Mouse (Mus musculus): ENCODE measurements around the gene Lmf2. TPM values are rescaled to one million over a fixed set of nuclear protein-coding genes. Genes with fewer than 3 reads are reported as not detected.
A peak's percentile ranks its signal among the peaks of the same experiment; 100 is the strongest.

Gene Lmf2
- polyA plus RNA-seq (2014; fragmentation: Nextera tagmentation; extraction: Ambion mirVana), result 31.6 and 32.1 TPM in 2 replicates

DNA sequence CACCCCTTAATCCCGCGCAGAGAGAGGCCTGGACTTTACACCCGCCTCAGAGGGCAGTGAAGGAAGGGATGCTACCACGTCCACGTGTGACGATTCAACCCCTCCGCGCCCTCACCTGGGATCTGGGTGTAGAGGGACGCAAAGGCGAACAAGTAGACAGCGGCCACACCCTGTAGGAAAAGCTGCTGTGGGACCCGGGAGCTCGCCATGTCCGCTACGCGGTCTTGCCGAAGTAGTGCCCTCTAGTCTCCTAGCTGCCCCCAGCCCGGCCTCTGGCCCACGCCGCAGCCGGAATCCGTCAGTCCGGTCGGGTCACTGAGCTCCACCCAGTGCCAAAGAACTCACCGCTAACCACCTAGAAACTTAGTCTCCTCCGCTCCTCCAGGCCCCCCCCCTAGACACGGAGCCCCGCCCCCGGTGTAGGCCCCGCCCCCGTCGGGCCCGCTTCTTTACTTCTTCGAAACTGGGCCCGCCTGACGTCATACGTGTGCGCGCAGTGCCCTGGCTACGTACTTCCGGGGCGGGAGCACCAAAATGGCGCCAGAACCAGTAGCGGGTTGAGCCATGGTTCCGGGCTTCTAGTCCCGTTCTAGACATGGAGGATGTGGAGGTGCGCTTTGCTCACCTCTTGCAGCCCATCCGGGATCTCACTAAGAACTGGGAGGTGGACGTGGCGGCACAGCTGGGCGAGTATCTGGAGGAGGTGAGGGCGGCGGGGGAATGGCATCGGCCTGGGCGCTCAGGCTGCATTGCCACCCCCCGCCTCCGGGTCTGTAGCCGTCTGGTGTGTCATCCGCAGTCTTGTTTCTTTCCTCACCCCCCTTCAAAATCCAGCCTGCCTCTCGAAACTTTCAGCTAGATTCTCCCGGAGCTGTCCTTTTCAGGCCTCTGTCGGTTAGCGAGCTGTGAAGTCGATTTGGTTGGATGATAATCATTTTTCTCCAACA, at the start of gene Lmf2, which contains the start of gene Ncaph2:
Gene Lmf2 (minus strand): TSS at position 419 of the 947 bp plus-strand sequence.
Gene Ncaph2 (plus strand): TSS at position 479 of the 947 bp plus-strand sequence.
- peaks cover 14% of the 10 kb centered on the region for H3K36me3 ChIP-seq (ENCODE audit: control insufficient read depth, insufficient read depth, low read length)

DNA sequence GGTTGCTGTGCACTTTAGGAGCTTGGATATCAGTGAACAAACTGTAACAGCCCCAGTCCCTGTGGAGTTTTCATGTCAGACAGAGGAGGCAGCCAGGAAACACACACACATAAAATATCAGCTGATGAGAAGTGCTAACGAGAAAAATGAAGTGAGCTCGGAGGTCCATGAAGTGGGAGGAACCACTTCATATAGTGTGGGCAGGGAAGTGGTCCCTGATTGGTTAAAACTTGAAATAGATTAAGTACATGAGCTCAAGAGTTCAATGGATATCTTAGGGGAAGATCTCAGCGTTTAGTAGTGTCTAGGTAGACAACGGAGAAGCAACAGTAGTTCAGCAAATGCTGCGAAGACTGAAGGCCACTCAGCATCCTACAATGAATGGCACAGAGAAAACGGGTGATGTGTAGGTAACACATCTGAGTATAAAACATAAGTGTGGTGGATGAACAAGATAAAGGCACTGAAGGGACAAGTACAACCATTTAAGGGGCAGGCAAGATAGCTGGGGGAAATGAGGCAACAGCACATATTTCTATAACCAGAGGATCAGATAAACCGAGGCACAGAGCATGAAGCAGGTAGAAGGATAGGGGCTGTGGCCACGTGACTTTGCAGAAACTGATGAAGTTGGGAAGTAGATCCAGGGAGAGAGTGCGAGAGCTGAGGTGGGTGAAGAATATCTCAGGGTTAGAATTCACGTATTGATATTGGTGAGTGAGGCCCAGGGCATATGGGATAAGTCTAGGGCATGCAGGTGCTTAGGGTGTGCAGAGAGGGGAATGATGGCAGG, 49.6 kb upstream of the Lmf2 start:
- Histone ChIP-seq H3K4me1 (ENCODE audit: control insufficient read depth, insufficient read depth, low read length) (no peaks in the 10 kb centered on the region), H3K4me2 (ENCODE audit: low read depth, severe bottlenecking) (no peak overlapping the region), H3K27ac (replicated peaks; ENCODE audit: low read depth, low read length) (no peak overlapping the region), H3K27me3 (ENCODE audit: control insufficient read depth, insufficient read depth, low read length) (no peaks in the 10 kb centered on the region), H3K36me3 (ENCODE audit: control insufficient read depth, insufficient read depth, low read length) (no peaks in the 10 kb centered on the region), H3K9me3 (ENCODE audit: control insufficient read depth, low read length) (no peaks in the 10 kb centered on the region), H3K4me3 (ENCODE audit: low read depth, low read length) (no peak overlapping the region), H3K9ac (ENCODE audit: low read length) (no peak overlapping the region)
- DNase-seq (ENCODE audit: low spot score) (no peak), ATAC-seq (ENCODE audit: insufficient number of reproducible peaks, low FRiP score, low TSS enrichment, low read depth) (no peak)
- 84% methylated on average over 10 of the region's 10 CpGs for WGBS

More for the DNA sequence above, at the start of gene Lmf2, which contains the start of gene Ncaph2:
- peak within 1 kb of the TSS; percentile 75 for H3K4me2 ChIP-seq (ENCODE audit: low read depth, severe bottlenecking)
- peaks cover 8% of the 10 kb centered on the region; the same call in 1 of the 2 replicates for H3K4me1 ChIP-seq (ENCODE audit: control insufficient read depth, insufficient read depth, low read length)
- H3K9ac ChIP-seq (ENCODE audit: low read length), result peak within 1 kb of the TSS; percentile 81
- peak; percentile 90 for ATAC-seq (ENCODE audit: insufficient number of reproducible peaks, low FRiP score, low TSS enrichment, low read depth)
- DNase-seq (ENCODE audit: low spot score), result peak; percentile 98
- peak within 1 kb of the TSS; percentile 73 for H3K27ac ChIP-seq (replicated peaks; ENCODE audit: low read depth, low read length)
- H3K9me3 ChIP-seq (ENCODE audit: control insufficient read depth, low read length), result no peaks in the 10 kb centered on the region
- WGBS, result under 1% methylated on average over 63 of the region's 64 CpGs
- H3K27me3 ChIP-seq (ENCODE audit: control insufficient read depth, insufficient read depth, low read length), result no peaks in the 10 kb centered on the region
- H3K4me3 ChIP-seq (ENCODE audit: low read depth, low read length), result peak within 1 kb of the TSS; percentile 86

DNA sequence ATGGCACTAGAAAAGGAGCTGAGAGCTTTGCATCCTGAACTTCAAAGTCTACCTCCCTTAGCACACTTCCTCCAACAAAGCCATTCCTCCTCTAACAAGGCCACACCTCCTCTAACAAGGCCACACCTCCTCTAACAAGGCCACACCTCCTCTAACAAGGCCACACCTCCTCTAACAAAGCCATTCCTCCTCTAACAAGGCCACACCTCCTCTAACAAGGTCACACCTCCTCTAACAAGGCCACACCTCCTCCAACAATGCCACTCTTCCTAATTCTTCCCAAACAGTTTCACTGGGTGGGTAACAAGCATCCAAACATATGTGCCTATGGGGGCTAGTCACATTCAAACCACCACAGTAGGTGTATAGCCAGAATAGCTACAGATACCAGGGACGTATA, 47.0 kb upstream of the Lmf2 start:
- 80% methylated on average over 1 of the region's 1 CpGs for WGBS
- H3K27me3 ChIP-seq (ENCODE audit: control insufficient read depth, insufficient read depth, low read length), result no peaks in the 10 kb centered on the region
- no peak overlapping the region for H3K4me3 ChIP-seq (ENCODE audit: low read depth, low read length)
- H3K4me1 ChIP-seq (ENCODE audit: control insufficient read depth, insufficient read depth, low read length), result no peaks in the 10 kb centered on the region
- no peak overlapping the region for H3K9ac ChIP-seq (ENCODE audit: low read length)
- H3K9me3 ChIP-seq (ENCODE audit: control insufficient read depth, low read length), result no peaks in the 10 kb centered on the region
- H3K4me2 ChIP-seq (ENCODE audit: low read depth, severe bottlenecking), result no peak overlapping the region
- DNase-seq (ENCODE audit: low spot score) (no peak), ATAC-seq (ENCODE audit: insufficient number of reproducible peaks, low FRiP score, low TSS enrichment, low read depth) (no peak)
- H3K27ac ChIP-seq (replicated peaks; ENCODE audit: low read depth, low read length), result no peak overlapping the region
- H3K36me3 ChIP-seq (ENCODE audit: control insufficient read depth, insufficient read depth, low read length), result no peaks in the 10 kb centered on the region

GRCm38 (mm10) chr15:89399716-89400115, 44.3 kb upstream of the Lmf2 start:
- H3K27ac ChIP-seq (replicated peaks; ENCODE audit: low read depth, low read length), result no peak overlapping the region
- 82% methylated on average over 1 of the region's 1 CpGs for WGBS
- H3K36me3 ChIP-seq (ENCODE audit: control insufficient read depth, insufficient read depth, low read length), result no peaks in the 10 kb centered on the region
- no peak for ATAC-seq (ENCODE audit: insufficient number of reproducible peaks, low FRiP score, low TSS enrichment, low read depth)
- H3K4me2 ChIP-seq (ENCODE audit: low read depth, severe bottlenecking), result no peak overlapping the region
- H3K4me3 ChIP-seq (ENCODE audit: low read depth, low read length), result no peak overlapping the region
- H3K4me1 ChIP-seq (ENCODE audit: control insufficient read depth, insufficient read depth, low read length), result no peaks in the 10 kb centered on the region
- H3K27me3 ChIP-seq (ENCODE audit: control insufficient read depth, insufficient read depth, low read length), result no peaks in the 10 kb centered on the region
- H3K9me3 ChIP-seq (ENCODE audit: control insufficient read depth, low read length), result no peaks in the 10 kb centered on the region
- no peak for DNase-seq (ENCODE audit: low spot score)
- H3K9ac ChIP-seq (ENCODE audit: low read length), result no peak overlapping the region

DNA sequence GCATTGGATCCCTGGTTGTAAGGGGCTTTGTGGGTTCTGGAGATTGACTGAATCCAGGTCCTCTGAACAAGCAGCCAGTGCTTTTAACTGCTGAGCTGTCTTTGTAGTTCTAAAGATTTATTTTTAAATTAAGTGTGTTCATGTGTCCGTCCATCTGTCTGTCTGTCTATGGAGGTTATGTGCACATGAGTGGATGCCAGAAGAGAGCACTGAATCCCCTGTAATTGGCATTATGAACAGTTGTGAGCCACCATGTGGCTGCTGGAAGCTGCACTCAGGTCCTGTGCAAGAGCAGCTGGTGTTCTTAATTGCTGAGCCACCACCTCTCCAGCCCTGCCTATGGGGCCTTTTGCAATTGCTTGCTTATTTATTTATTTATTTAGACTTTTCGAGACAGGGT, 42.7 kb upstream of the Lmf2 start:
- no peak for ATAC-seq (ENCODE audit: insufficient number of reproducible peaks, low FRiP score, low TSS enrichment, low read depth)
- H3K4me2 ChIP-seq (ENCODE audit: low read depth, severe bottlenecking), result no peak overlapping the region
- no peak overlapping the region for H3K27ac ChIP-seq (replicated peaks; ENCODE audit: low read depth, low read length)
- no peaks in the 10 kb centered on the region for H3K4me1 ChIP-seq (ENCODE audit: control insufficient read depth, insufficient read depth, low read length)
- 85% methylated on average over 2 of the region's 2 CpGs for WGBS
- H3K9me3 ChIP-seq (ENCODE audit: control insufficient read depth, low read length), result no peaks in the 10 kb centered on the region
- no peaks in the 10 kb centered on the region for H3K36me3 ChIP-seq (ENCODE audit: control insufficient read depth, insufficient read depth, low read length)
- H3K4me3 ChIP-seq (ENCODE audit: low read depth, low read length), result no peak overlapping the region
- no peak for DNase-seq (ENCODE audit: low spot score)
- H3K9ac ChIP-seq (ENCODE audit: low read length), result no peak overlapping the region
- no peaks in the 10 kb centered on the region for H3K27me3 ChIP-seq (ENCODE audit: control insufficient read depth, insufficient read depth, low read length)

- Histone ChIP-seq H3K27ac (replicated peaks; ENCODE audit: low read depth, low read length) (no peak overlapping the region), H3K9me3 (ENCODE audit: control insufficient read depth, low read length) (no peaks in the 10 kb centered on the region), H3K4me2 (ENCODE audit: low read depth, severe bottlenecking) (no peak overlapping the region), H3K4me3 (ENCODE audit: low read depth, low read length) (no peak overlapping the region), H3K9ac (ENCODE audit: low read length) (no peak overlapping the region), H3K4me1 (ENCODE audit: control insufficient read depth, insufficient read depth, low read length) (no peaks in the 10 kb centered on the region), H3K36me3 (ENCODE audit: control insufficient read depth, insufficient read depth, low read length) (no peaks in the 10 kb centered on the region), H3K27me3 (ENCODE audit: control insufficient read depth, insufficient read depth, low read length) (no peaks in the 10 kb centered on the region)
- no peak for ATAC-seq (ENCODE audit: insufficient number of reproducible peaks, low FRiP score, low TSS enrichment, low read depth)
- no peak for DNase-seq (ENCODE audit: low spot score)
- WGBS, result 87% methylated on average over 4 of the region's 4 CpGs
These were observed 41.4 kb upstream of the Lmf2 start for GRCm38 (mm10) chr15:89396883-89397282.

DNA sequence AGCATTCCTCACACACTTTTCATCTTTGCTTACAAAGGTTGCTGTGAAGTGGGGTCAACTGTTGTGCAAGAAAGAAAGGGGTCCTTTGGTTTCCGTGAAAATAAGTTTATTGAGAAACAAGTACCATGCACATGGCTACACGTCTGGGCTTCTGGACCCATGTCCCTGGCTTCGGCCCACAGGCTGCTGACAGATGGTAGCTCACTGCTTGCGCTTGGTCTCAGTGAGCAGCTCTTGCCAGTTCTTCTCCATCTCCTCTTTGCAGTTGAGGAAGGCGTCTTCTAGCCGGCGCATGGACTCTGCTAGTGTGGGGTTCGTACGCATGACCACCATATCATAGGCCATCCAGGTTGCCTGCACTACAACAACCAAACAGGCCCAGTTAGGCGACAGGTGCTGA, 34.6 kb upstream of the Lmf2 start:
- H3K4me1 ChIP-seq (ENCODE audit: control insufficient read depth, insufficient read depth, low read length), result no peaks in the 10 kb centered on the region
- H3K27me3 ChIP-seq (ENCODE audit: control insufficient read depth, insufficient read depth, low read length), result no peaks in the 10 kb centered on the region
- no peak overlapping the region for H3K4me2 ChIP-seq (ENCODE audit: low read depth, severe bottlenecking)
- no peak overlapping the region for H3K4me3 ChIP-seq (ENCODE audit: low read depth, low read length)
- DNase-seq (ENCODE audit: low spot score), result no peak
- no peak overlapping the region for H3K9ac ChIP-seq (ENCODE audit: low read length)
- no peak for ATAC-seq (ENCODE audit: insufficient number of reproducible peaks, low FRiP score, low TSS enrichment, low read depth)
- H3K9me3 ChIP-seq (ENCODE audit: control insufficient read depth, low read length), result no peaks in the 10 kb centered on the region
- WGBS, result 90% methylated on average over 10 of the region's 10 CpGs
- no peak overlapping the region for H3K27ac ChIP-seq (replicated peaks; ENCODE audit: low read depth, low read length)
- H3K36me3 ChIP-seq (ENCODE audit: control insufficient read depth, insufficient read depth, low read length), result no peaks in the 10 kb centered on the region

DNA sequence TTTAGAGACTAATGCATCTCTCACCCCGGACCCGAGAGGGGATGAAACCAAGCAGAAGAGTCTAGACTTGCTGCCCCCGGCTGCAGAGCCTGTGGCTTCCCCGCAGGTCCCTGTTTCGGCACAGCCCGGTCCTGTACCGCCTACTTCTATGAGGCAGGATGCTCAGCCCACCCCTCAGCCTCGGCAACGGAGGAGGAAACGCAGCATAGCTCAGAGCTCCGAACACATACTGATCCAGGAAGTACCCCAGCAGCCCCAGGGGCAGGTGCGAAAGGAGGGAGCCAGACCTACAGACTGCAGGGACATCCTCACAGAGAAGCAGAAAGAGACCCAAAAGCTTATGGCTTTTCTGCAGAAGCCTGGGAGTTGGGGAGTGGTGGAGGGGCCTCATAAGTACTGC, 31.7 kb upstream of the Lmf2 start:
- H3K27ac ChIP-seq (replicated peaks; ENCODE audit: low read depth, low read length), result no peak overlapping the region
- H3K27me3 ChIP-seq (ENCODE audit: control insufficient read depth, insufficient read depth, low read length), result no peaks in the 10 kb centered on the region
- ATAC-seq (ENCODE audit: insufficient number of reproducible peaks, low FRiP score, low TSS enrichment, low read depth) (no peak), DNase-seq (ENCODE audit: low spot score) (no peak)
- 47% methylated on average over 12 of the region's 12 CpGs for WGBS
- no peaks in the 10 kb centered on the region for H3K36me3 ChIP-seq (ENCODE audit: control insufficient read depth, insufficient read depth, low read length)
- H3K9ac ChIP-seq (ENCODE audit: low read length), result no peak overlapping the region
- H3K4me2 ChIP-seq (ENCODE audit: low read depth, severe bottlenecking), result no peak overlapping the region
- H3K4me1 ChIP-seq (ENCODE audit: control insufficient read depth, insufficient read depth, low read length), result no peaks in the 10 kb centered on the region
- no peak overlapping the region for H3K4me3 ChIP-seq (ENCODE audit: low read depth, low read length)
- no peaks in the 10 kb centered on the region for H3K9me3 ChIP-seq (ENCODE audit: control insufficient read depth, low read length)

Measured in limb, embryonic 11.5 days (tissue).